Mouse (Mus musculus): ENCODE measurements around the gene Dusp5. TPM values are rescaled to one million over a fixed set of nuclear protein-coding genes. Genes with fewer than 3 reads are reported as not detected.
"Not testable (repeated sequence)": the region's sequence is repeated elsewhere in the genome, so short reads cannot be mapped to it uniquely, and the experiment has no call there.

Gene Dusp5
- total and polyA plus RNA-seq, 3 experiments = 4.7 to 7.5 (median 6.9) TPM

GRCm38 (mm10) chr19:53499049-53499448, 29.9 kb upstream of the Dusp5 start:
- no peak overlapping the region for H3K9ac ChIP-seq (ENCODE audit: low read depth, low read length)
- H3K27me3 ChIP-seq (ENCODE audit: control insufficient read depth, insufficient read depth, low read length) = no peaks in the 10 kb centered on the region
- TF ChIP-seq CTCF (IDR thresholded peaks at IDR 0.05) (no peak), EP300 (IDR thresholded peaks at IDR 0.05; ENCODE audit: insufficient read depth, low read depth, low read length) (no peak), POLR2A (IDR thresholded peaks at IDR 0.05; ENCODE audit: insufficient read depth, low read depth, low read length) (no peak)
- no peak overlapping the region for H3K27ac ChIP-seq
- intact Hi-C loops (cut with DNase I) = loop anchor here (5.0 kb wide), 2 partner anchors 33 to 78 kb away; no protein-coding TSS in a partner anchor
- peaks cover 4% of the 10 kb centered on the region; the same call in 1 of the 2 replicates for H3K4me1 ChIP-seq (ENCODE audit: control insufficient read depth, insufficient read depth, low read length)
- no peak overlapping the region for H3K4me3 ChIP-seq
- DNase-seq = no peak
- WGBS = 89% methylated on average over 8 of the region's 8 CpGs
- no peaks in the 10 kb centered on the region for H3K79me2 ChIP-seq (replicated peaks; ENCODE audit: control insufficient read depth, insufficient read depth, low read length)
- no peaks in the 10 kb centered on the region for H3K36me3 ChIP-seq (ENCODE audit: control insufficient read depth, insufficient read depth, low read length)

DNA sequence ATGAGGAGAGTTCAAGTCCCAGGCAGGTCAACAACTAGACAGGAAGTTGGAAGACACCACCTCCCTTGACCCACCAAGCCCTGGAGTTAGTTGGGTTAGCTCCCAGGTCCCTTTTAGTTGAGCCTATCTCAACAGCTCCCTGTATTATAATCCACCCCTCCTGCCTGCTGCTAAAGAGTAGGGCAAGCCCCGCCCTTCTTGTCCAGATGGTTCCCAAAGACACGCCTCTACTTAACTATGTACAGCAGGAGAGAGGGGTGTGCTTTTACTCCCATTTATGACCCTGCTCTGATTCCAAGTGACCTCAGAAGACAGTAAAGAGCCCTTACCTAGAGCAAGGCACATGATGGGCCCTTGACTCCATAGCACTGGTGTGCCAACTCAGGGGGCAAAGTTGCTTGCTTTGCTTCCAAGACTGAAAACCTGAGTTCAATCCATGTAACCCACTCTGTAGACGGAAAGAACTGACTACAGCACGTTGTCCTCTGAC, 29.4 kb upstream of the Dusp5 start:
- no peak for TF ChIP-seq EP300 (IDR thresholded peaks at IDR 0.05; ENCODE audit: insufficient read depth, low read depth, low read length)
- TF ChIP-seq CTCF (IDR thresholded peaks at IDR 0.05) = no peak
- no peak for TF ChIP-seq POLR2A (IDR thresholded peaks at IDR 0.05; ENCODE audit: insufficient read depth, low read depth, low read length)
- 93% methylated on average over 4 of the region's 4 CpGs for WGBS

GRCm38 (mm10) chr19:53500298-53501006, 28.5 kb upstream of the Dusp5 start:
- TF ChIP-seq CTCF (IDR thresholded peaks at IDR 0.05) (no peak), POLR2A (IDR thresholded peaks at IDR 0.05; ENCODE audit: insufficient read depth, low read depth, low read length) (no peak), EP300 (IDR thresholded peaks at IDR 0.05; ENCODE audit: insufficient read depth, low read depth, low read length) (no peak)
- intact Hi-C loops (cut with DNase I) = no loop called here
- H3K27me3 ChIP-seq (ENCODE audit: control insufficient read depth, insufficient read depth, low read length) = no peaks in the 10 kb centered on the region
- peak overlapping the region; percentile 64 for H3K27ac ChIP-seq
- H3K4me1 ChIP-seq (ENCODE audit: control insufficient read depth, insufficient read depth, low read length) = peaks cover 5% of the 10 kb centered on the region; the same call in 1 of the 2 replicates
- H3K9ac ChIP-seq (ENCODE audit: low read depth, low read length) = 0 out of 2 replicates have a peak overlapping the region, but pooled peaks have one; percentile 8
- 33% methylated on average over 25 of the region's 25 CpGs for WGBS
- no peak overlapping the region for H3K4me3 ChIP-seq
- no peaks in the 10 kb centered on the region for H3K79me2 ChIP-seq (replicated peaks; ENCODE audit: control insufficient read depth, insufficient read depth, low read length)
- peak; percentile 38 to 55 for DNase-seq
- H3K36me3 ChIP-seq (ENCODE audit: control insufficient read depth, insufficient read depth, low read length) = no peaks in the 10 kb centered on the region

More for the DNA sequence above, 29.4 kb upstream of the Dusp5 start:
- Histone ChIP-seq H3K79me2 (replicated peaks; ENCODE audit: control insufficient read depth, insufficient read depth, low read length) (no peaks in the 10 kb centered on the region), H3K36me3 (ENCODE audit: control insufficient read depth, insufficient read depth, low read length) (no peaks in the 10 kb centered on the region), H3K27me3 (ENCODE audit: control insufficient read depth, insufficient read depth, low read length) (no peaks in the 10 kb centered on the region), H3K27ac (no peak overlapping the region), H3K9ac (ENCODE audit: low read depth, low read length) (no peak overlapping the region), H3K4me1 (ENCODE audit: control insufficient read depth, insufficient read depth, low read length) (peaks cover 5% of the 10 kb centered on the region; the same call in 1 of the 2 replicates), H3K4me3 (no peak overlapping the region)
- intact Hi-C loops (cut with DNase I) = loop anchor here (5.0 kb wide), 2 partner anchors 33 to 78 kb away; no protein-coding TSS in a partner anchor
- no peak for DNase-seq

DNA sequence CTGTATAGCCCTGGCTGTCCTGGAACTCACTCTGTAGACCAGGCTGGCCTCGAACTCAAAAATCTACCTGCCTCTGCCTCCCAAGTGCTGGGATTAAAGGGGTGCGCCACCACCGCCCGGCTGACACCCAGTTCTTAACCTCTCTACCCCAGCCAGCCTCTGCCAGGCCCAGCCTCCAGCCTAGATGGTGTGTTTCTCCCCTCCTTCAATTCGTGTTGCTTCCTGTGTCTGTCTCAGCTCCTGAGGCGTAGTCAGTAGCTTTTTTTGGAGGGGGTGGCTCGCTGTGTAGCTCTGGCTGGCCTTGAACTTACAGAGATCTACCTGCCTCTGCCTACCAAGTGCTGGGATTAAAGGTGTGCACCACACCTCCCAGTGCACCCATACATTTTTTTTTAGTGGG, 27.7 kb upstream of the Dusp5 start:
- H3K27me3 ChIP-seq (ENCODE audit: control insufficient read depth, insufficient read depth, low read length); intact Hi-C loops (cut with DNase I); H3K27ac ChIP-seq; H3K4me1 ChIP-seq (ENCODE audit: control insufficient read depth, insufficient read depth, low read length); H3K4me3 ChIP-seq; H3K9ac ChIP-seq (ENCODE audit: low read depth, low read length); H3K79me2 ChIP-seq (replicated peaks; ENCODE audit: control insufficient read depth, insufficient read depth, low read length); H3K36me3 ChIP-seq (ENCODE audit: control insufficient read depth, insufficient read depth, low read length); DNase-seq: not testable (repeated sequence)
- 90% methylated on average over 7 of the region's 7 CpGs for WGBS

GRCm38 (mm10) chr19:53501765-53502164, 27.1 kb upstream of the Dusp5 start:
- intact Hi-C loops (cut with DNase I) = no loop called here
- H3K79me2 ChIP-seq (replicated peaks; ENCODE audit: control insufficient read depth, insufficient read depth, low read length) = no peaks in the 10 kb centered on the region
- H3K4me1 ChIP-seq (ENCODE audit: control insufficient read depth, insufficient read depth, low read length) = peaks cover 5% of the 10 kb centered on the region
- no peak overlapping the region for H3K9ac ChIP-seq (ENCODE audit: low read depth, low read length)
- no peak overlapping the region for H3K27ac ChIP-seq
- no peak for DNase-seq
- H3K4me3 ChIP-seq = no peak overlapping the region
- no peak for TF ChIP-seq CTCF (IDR thresholded peaks at IDR 0.05)
- 98% methylated on average over 2 of the region's 2 CpGs for WGBS
- H3K27me3 ChIP-seq (ENCODE audit: control insufficient read depth, insufficient read depth, low read length) = no peaks in the 10 kb centered on the region
- no peaks in the 10 kb centered on the region for H3K36me3 ChIP-seq (ENCODE audit: control insufficient read depth, insufficient read depth, low read length)

GRCm38 (mm10) chr19:53502891-53503371, 26.0 kb upstream of the Dusp5 start:
- H3K27me3 ChIP-seq (ENCODE audit: control insufficient read depth, insufficient read depth, low read length) = no peaks in the 10 kb centered on the region
- H3K36me3 ChIP-seq (ENCODE audit: control insufficient read depth, insufficient read depth, low read length) = no peaks in the 10 kb centered on the region
- H3K27ac ChIP-seq = no peak overlapping the region
- H3K9ac ChIP-seq (ENCODE audit: low read depth, low read length) = no peak overlapping the region
- peaks cover 8% of the 10 kb centered on the region for H3K4me1 ChIP-seq (ENCODE audit: control insufficient read depth, insufficient read depth, low read length)
- WGBS = 49% methylated on average over 9 of the region's 9 CpGs
- no peak overlapping the region for H3K4me3 ChIP-seq
- H3K79me2 ChIP-seq (replicated peaks; ENCODE audit: control insufficient read depth, insufficient read depth, low read length) = no peaks in the 10 kb centered on the region
- DNase-seq = no peak
- TF ChIP-seq EP300 (IDR thresholded peaks at IDR 0.05; ENCODE audit: insufficient read depth, low read depth, low read length) (no peak), POLR2A (IDR thresholded peaks at IDR 0.05; ENCODE audit: insufficient read depth, low read depth, low read length) (no peak), CTCF (IDR thresholded peaks at IDR 0.05) (no peak)
- intact Hi-C loops (cut with DNase I) = no loop called here
